Mouse (Mus musculus): Measurements from ENCODE around the gene Nwd1.

The Nwd1 gene

GRCm38 (mm10) chr8:72698349-72698926 is 51.9 kb downstream of the Nwd1 start:
- DNase-seq (ENCODE audit: low read depth, low spot score): no peak

- DNase-seq (ENCODE audit: low read depth, low spot score): no peak
Measured at GRCm38 (mm10) chr8:72712569-72712968, 66.1 kb downstream of the Nwd1 start.

- DNase-seq (ENCODE audit: low read depth, low spot score): no peak
Measured at GRCm38 (mm10) chr8:72716594-72716993, 70.1 kb downstream of the Nwd1 start.

GRCm38 (mm10) chr8:72720541-72720940 is 74.0 kb downstream of the Nwd1 start:
- no peak for DNase-seq (ENCODE audit: low read depth, low spot score)

- DNase-seq (ENCODE audit: low read depth, low spot score): peak; percentile 81
Measured at GRCm38 (mm10) chr8:72722769-72723650, 76.5 kb downstream of the Nwd1 start, which contains the start of gene Sin3b. Gene Sin3b, plus strand, starts transcription at chr8:72723285.

- no peak for DNase-seq (ENCODE audit: low read depth, low spot score)
Measured at GRCm38 (mm10) chr8:72723651-72724001, 77.1 kb downstream of the Nwd1 start.

- no peak for DNase-seq (ENCODE audit: low read depth, low spot score)
Measured at GRCm38 (mm10) chr8:72728636-72729035, 82.1 kb downstream of the Nwd1 start.

GRCm38 (mm10) chr8:72735001-72735400 is 88.5 kb downstream of the Nwd1 start:
- DNase-seq (ENCODE audit: low read depth, low spot score): no peak

GRCm38 (mm10) chr8:72736868-72737267 is 90.4 kb downstream of the Nwd1 start:
- no peak for DNase-seq (ENCODE audit: low read depth, low spot score)

GRCm38 (mm10) chr8:72746061-72746460 is 99.5 kb downstream of the Nwd1 start:
- peak; percentile 27 for DNase-seq (ENCODE audit: low read depth, low spot score)

GRCm38 (mm10) chr8:72749846-72750245 is 103.3 kb downstream of the Nwd1 start:
- no peak for DNase-seq (ENCODE audit: low read depth, low spot score)

GRCm38 (mm10) chr8:72750266-72750665 is 103.8 kb downstream of the Nwd1 start:
- no peak for DNase-seq (ENCODE audit: low read depth, low spot score)

GRCm38 (mm10) chr8:72751126-72751525 is 104.6 kb downstream of the Nwd1 start:
- no peak for DNase-seq (ENCODE audit: low read depth, low spot score)

- no peak for DNase-seq (ENCODE audit: low read depth, low spot score)
Measured at GRCm38 (mm10) chr8:72752289-72752688, 105.8 kb downstream of the Nwd1 start.

- no peak for DNase-seq (ENCODE audit: low read depth, low spot score)
Measured at GRCm38 (mm10) chr8:72753165-72753564, 106.7 kb downstream of the Nwd1 start.

GRCm38 (mm10) chr8:72753781-72754180 is 107.3 kb downstream of the Nwd1 start:
- DNase-seq (ENCODE audit: low read depth, low spot score): no peak

GRCm38 (mm10) chr8:72756031-72756430 is 109.5 kb downstream of the Nwd1 start:
- no peak for DNase-seq (ENCODE audit: low read depth, low spot score)

- DNase-seq (ENCODE audit: low read depth, low spot score): no peak
Measured at GRCm38 (mm10) chr8:72756771-72757390, 110.4 kb downstream of the Nwd1 start.

GRCm38 (mm10) chr8:72757426-72758195 is 111.1 kb downstream of the Nwd1 start:
- no peak for DNase-seq (ENCODE audit: low read depth, low spot score)

GRCm38 (mm10) chr8:72758310-72758709 is 111.8 kb downstream of the Nwd1 start:
- DNase-seq (ENCODE audit: low read depth, low spot score): no peak

- no peak for DNase-seq (ENCODE audit: low read depth, low spot score)
Measured at GRCm38 (mm10) chr8:72760216-72760615, 113.7 kb downstream of the Nwd1 start.
